Mouse (Mus musculus): ENCODE measurements around the gene Pot1b. TPM values are rescaled to one million over a fixed set of nuclear protein-coding genes. Genes with fewer than 3 reads are reported as not detected.

Gene Pot1b
- 1.9 and 5.9 TPM in 2 replicates for polyA plus RNA-seq (2012; rRNA removed)

DNA sequence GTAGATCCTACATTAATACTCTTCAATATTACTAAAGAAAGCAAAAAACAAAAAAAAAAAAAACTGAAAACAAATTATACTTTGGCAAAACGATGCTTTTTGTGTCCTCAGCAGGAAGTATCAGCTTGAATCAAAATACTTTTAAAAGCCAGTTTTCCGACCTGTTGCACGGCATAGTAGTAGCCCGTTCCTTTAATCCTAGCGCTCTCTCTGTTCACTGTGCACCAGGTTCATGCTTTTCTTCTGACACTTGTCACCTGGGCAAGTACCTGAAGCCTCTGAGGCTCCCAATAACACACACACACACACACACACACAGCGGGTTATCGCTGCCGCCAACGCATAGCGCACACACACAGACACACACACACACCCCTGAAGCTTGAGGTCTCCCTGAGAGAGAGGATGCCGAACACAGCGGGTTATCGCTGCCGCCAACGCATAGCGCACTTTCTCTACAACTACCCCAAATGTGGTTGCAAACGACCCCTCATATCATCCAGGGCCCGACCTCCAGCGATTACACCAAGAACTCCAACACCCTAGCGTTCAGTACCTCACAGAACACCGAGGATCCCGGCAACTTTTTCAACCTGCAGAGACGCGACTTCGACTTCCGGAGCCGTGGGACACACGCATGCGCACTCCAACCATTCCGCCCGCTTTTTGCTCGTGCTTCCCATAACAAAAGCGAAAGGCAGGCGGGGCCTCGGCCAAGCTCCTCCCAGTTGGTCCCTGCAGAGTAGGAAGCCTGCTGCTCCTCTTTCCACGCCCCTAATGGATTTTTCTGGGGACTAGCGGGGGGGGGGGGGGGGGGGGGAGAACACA is at the start of gene Pot1b:
Gene Pot1b, minus strand, starts transcription at position 645 of the 828 bp plus-strand sequence.
- Histone ChIP-seq H3K4me1 (ENCODE audit: control insufficient read depth, insufficient read depth, low read length) (no peaks in the 10 kb centered on the region; the same call in 1 of the 2 replicates), H3K4me3 (replicated peaks; ENCODE audit: extremely low read depth, low read depth, low read length) (peak within 1 kb of the TSS; percentile 89)
- under 1% methylated on average over 37 of the region's 37 CpGs for WGBS
- DNase-seq = peak; percentile 94
- TF ChIP-seq CTCF (IDR thresholded peaks at IDR 0.05; ENCODE audit: insufficient read depth, low read length) = 0 out of 2 replicates have a peak, but pooled peaks have one; percentile 15
- TF ChIP-seq POLR2A (IDR thresholded peaks at IDR 0.05; ENCODE audit: borderline replicate concordance, extremely low read depth, low read depth, low read length) = peak; percentile 67; the same call in 1 of the 2 replicates

DNA sequence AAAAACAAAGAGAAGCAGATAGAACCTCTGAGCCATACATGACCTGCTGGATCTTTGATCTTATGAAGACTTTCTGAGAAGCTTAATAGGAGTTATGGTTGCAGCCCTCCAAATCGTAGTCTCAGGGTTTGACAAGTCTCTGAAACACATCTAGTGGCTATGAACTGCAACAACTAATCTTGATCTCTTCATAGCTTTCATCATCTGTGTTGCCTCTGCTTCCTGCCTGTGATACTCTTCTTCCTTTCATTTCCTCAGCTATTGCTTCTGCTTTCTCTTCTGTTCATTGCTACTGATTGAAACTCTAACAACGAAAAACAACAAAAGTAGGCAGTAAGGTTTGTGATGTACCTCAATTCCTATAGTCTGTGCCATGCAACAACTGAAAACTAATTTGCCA is 38.7 kb upstream of the Pot1b start:
- H3K4me3 ChIP-seq (replicated peaks; ENCODE audit: extremely low read depth, low read depth, low read length) = no peak overlapping the region
- no peak for DNase-seq
- WGBS = 55% methylated on average over 2 of the region's 2 CpGs
- TF ChIP-seq POLR2A (IDR thresholded peaks at IDR 0.05; ENCODE audit: borderline replicate concordance, extremely low read depth, low read depth, low read length) = no peak
- TF ChIP-seq CTCF (IDR thresholded peaks at IDR 0.05; ENCODE audit: insufficient read depth, low read length) = no peak
- no peaks in the 10 kb centered on the region for H3K4me1 ChIP-seq (ENCODE audit: control insufficient read depth, insufficient read depth, low read length)

DNA sequence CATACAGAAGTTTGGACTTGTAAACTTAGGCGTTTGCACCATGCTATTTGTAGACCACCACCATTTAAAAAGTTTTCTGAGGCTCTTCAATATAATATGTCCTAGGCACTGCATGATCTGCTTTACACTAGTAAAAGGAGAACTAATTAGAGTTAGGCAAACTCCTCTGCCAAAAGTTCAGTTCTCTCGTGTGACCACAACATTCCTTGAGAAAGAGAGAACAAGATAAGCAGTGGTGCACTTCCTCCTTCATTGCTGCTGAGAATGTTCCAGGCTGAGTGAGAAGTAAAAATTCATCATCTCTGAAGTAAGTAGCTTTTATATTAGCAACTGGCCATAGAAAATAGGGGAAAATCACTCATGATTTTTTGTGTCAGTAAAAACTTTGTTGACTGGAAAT is 37.4 kb upstream of the Pot1b start, which contains the start of gene Adgre4:
Gene Adgre4, plus strand, starts transcription at position 199 of the 400 bp plus-strand sequence.
- no peak for DNase-seq
- TF ChIP-seq POLR2A (IDR thresholded peaks at IDR 0.05; ENCODE audit: borderline replicate concordance, extremely low read depth, low read depth, low read length) (no peak), CTCF (IDR thresholded peaks at IDR 0.05; ENCODE audit: insufficient read depth, low read length) (no peak)
- Histone ChIP-seq H3K4me1 (ENCODE audit: control insufficient read depth, insufficient read depth, low read length) (no peaks in the 10 kb centered on the region), H3K4me3 (replicated peaks; ENCODE audit: extremely low read depth, low read depth, low read length) (no peak within 1 kb of the TSS)
- WGBS = 35% methylated on average over 2 of the region's 2 CpGs

DNA sequence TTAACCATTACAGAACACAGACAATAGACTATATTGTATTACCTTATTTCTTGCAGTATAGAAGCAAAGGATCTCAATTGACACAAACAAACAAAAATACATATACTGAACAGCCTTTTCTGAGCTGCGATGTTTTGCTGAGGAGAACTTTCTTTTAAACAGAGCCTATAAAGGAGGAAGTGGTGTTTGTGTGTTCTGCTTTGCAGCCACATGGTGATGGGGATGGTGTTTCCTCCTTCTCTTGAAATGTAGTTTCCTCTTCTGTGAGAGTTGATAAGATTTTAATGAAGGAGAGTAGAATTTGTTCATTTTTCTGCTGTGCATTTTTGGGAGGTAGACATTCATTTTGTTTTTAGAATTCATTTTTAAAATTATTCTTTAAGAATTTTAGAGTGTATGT is 24.2 kb upstream of the Pot1b start:
- Histone ChIP-seq H3K4me1 (ENCODE audit: control insufficient read depth, insufficient read depth, low read length) (no peaks in the 10 kb centered on the region), H3K4me3 (replicated peaks; ENCODE audit: extremely low read depth, low read depth, low read length) (no peak overlapping the region)
- DNase-seq = no peak
- no peak for TF ChIP-seq POLR2A (IDR thresholded peaks at IDR 0.05; ENCODE audit: borderline replicate concordance, extremely low read depth, low read depth, low read length)
- no peak for TF ChIP-seq CTCF (IDR thresholded peaks at IDR 0.05; ENCODE audit: insufficient read depth, low read length)
- WGBS = 46% methylated on average over 1 of the region's 1 CpGs

DNA sequence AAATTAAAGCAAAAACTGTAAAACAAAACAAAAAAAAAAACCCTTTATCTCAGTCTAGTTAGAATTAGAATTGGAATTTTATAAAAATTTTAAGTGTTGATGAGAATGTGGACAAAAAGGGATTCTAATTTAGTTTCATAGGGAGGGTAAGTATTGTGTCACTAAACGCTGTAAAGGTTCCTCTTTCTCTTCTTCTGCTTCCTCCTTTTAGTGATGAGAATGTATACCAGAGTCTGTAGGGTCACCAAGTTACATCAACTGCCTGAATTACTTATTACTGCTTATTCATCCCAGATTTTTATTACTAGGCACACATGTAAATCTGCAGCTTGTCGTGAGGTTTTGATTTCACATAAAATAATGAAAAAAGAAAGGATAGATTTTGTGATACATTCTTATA is 13.8 kb upstream of the Pot1b start:
- H3K4me1 ChIP-seq (ENCODE audit: control insufficient read depth, insufficient read depth, low read length) = no peaks in the 10 kb centered on the region
- WGBS = 55% methylated on average over 2 of the region's 2 CpGs
- no peak overlapping the region for H3K4me3 ChIP-seq (replicated peaks; ENCODE audit: extremely low read depth, low read depth, low read length)
- no peak for TF ChIP-seq POLR2A (IDR thresholded peaks at IDR 0.05; ENCODE audit: borderline replicate concordance, extremely low read depth, low read depth, low read length)
- TF ChIP-seq CTCF (IDR thresholded peaks at IDR 0.05; ENCODE audit: insufficient read depth, low read length) = no peak
- DNase-seq = no peak

DNA sequence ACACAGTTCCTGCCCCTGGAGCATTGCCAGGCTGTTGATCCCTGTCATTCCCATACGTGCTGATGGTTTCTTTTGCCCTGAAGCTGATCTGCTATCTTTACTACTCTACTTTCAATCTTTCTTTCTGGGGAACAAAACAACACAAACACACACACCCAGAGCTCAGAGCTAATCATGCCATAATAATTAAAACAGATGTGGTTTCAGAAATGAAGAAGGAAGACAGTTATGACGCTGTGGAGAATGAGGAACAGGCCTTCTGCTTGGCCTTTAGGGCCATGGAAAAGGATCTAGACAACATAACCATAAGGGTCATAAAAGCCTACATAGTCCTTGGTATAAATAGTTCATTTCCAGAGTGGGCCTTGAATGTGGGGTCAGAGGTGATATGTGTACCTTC is 9.8 kb upstream of the Pot1b start:
- TF ChIP-seq CTCF (IDR thresholded peaks at IDR 0.05; ENCODE audit: insufficient read depth, low read length) (no peak), POLR2A (IDR thresholded peaks at IDR 0.05; ENCODE audit: borderline replicate concordance, extremely low read depth, low read depth, low read length) (no peak)
- no peak for DNase-seq
- WGBS = 56% methylated on average over 2 of the region's 2 CpGs
- no peak overlapping the region for H3K4me3 ChIP-seq (replicated peaks; ENCODE audit: extremely low read depth, low read depth, low read length)
- H3K4me1 ChIP-seq (ENCODE audit: control insufficient read depth, insufficient read depth, low read length) = no peaks in the 10 kb centered on the region

DNA sequence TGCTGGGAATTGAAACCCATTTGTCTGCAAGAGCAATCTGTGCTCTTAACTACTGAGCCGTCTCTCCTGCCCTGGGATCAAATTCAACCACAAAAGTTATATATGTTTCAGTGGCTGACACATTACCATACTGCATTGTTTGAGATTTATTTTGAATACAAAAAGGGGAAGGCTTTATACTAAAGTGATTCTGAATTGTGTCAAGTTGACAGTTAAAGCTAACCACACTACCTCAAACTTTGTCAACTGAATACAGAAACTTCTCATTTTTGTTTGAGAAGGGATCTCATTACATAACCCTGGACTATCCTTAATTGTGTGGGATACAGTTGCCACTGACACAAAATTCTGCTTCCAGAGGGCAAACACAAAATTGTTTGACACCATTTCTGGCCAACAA is 8.8 kb upstream of the Pot1b start:
- no peak for TF ChIP-seq CTCF (IDR thresholded peaks at IDR 0.05; ENCODE audit: insufficient read depth, low read length)
- no peak for TF ChIP-seq POLR2A (IDR thresholded peaks at IDR 0.05; ENCODE audit: borderline replicate concordance, extremely low read depth, low read depth, low read length)
- Histone ChIP-seq H3K4me3 (replicated peaks; ENCODE audit: extremely low read depth, low read depth, low read length) (no peak overlapping the region), H3K4me1 (ENCODE audit: control insufficient read depth, insufficient read depth, low read length) (no peaks in the 10 kb centered on the region)
- WGBS = 69% methylated on average over 1 of the region's 1 CpGs
- DNase-seq = no peak

DNA sequence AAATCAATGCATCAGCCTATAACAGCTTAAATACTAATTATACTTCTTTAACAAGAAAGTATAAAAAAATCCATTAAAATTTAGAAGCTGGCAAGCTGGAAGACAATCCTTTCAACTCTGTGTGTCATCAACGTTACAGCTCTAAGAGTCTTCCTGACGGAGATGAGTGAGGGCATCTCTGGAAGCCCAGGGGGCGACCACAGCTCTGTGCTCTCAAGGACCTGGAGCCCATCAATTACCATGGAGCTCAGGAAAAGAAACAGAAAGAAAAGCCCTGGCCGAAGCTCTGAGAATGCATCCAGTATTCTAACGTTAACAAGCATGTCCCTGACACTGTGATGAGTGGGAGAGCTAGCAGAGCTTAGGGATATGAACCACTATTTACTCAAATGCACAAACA is 9.6 kb downstream of the Pot1b start:
- H3K4me1 ChIP-seq (ENCODE audit: control insufficient read depth, insufficient read depth, low read length) = no peaks in the 10 kb centered on the region
- TF ChIP-seq CTCF (IDR thresholded peaks at IDR 0.05; ENCODE audit: insufficient read depth, low read length) (no peak), POLR2A (IDR thresholded peaks at IDR 0.05; ENCODE audit: borderline replicate concordance, extremely low read depth, low read depth, low read length) (no peak)
- 81% methylated on average over 5 of the region's 5 CpGs for WGBS
- no peak overlapping the region for H3K4me3 ChIP-seq (replicated peaks; ENCODE audit: extremely low read depth, low read depth, low read length)
- DNase-seq = no peak

DNA sequence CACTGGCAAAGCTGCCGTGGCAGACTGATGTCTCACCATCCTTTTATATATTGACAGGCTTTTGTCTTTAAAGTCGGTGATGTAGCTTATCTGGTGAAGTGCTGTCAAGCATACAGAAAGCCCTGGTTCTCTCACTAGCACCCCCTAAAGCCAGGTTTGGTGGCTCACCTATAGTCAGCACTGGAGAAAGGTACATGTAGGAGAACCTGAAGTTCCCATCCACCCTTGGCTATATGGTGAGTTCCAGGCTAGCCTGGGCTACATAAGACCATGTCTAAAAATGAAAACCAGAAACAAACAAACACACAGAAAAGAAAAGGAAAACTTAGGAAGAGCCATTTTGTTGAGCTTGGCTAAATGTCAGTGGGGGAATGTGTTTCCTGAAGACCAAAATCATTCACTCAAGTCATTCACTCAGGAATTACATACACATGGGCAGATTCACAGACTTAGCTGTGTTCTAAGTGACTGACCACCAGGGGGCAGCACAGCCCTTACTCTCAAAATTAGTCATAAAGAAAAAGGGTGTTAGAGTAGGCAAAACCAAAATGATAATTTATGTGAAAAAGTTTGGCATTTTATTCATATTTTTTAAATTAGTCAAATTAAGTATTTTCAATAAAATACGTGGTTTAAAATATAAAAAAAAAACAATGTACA is 10.1 kb downstream of the Pot1b start:
- 65% methylated on average over 3 of the region's 3 CpGs for WGBS
- no peak overlapping the region for H3K4me3 ChIP-seq (replicated peaks; ENCODE audit: extremely low read depth, low read depth, low read length)
- peak; percentile 63 for DNase-seq

More for the DNA sequence above, 10.1 kb downstream of the Pot1b start:
- TF ChIP-seq CTCF (IDR thresholded peaks at IDR 0.05; ENCODE audit: insufficient read depth, low read length) (peak; percentile 33; the same call in 1 of the 2 replicates), POLR2A (IDR thresholded peaks at IDR 0.05; ENCODE audit: borderline replicate concordance, extremely low read depth, low read depth, low read length) (no peak)
- no peaks in the 10 kb centered on the region for H3K4me1 ChIP-seq (ENCODE audit: control insufficient read depth, insufficient read depth, low read length)
